Mouse (Mus musculus) R1 (cell line): ENCODE measurements around the gene Akt3.

ENCODE experiments used
- DNase-seq: peaks from one replicate; pipeline ENCODE4 v3.0.0-alpha.2; 2018; ENCODE audit warnings: low read depth, low spot score

The Akt3 gene

GRCm38 (mm10) chr1:177188708-177189107 lies 69.3 kb downstream of the Akt3 start:
- peak; percentile 88 for DNase-seq

- no peak for DNase-seq
These were observed 71.3 kb downstream of the Akt3 start for GRCm38 (mm10) chr1:177186751-177187150.

- DNase-seq, result no peak
These were observed 78.4 kb downstream of the Akt3 start for GRCm38 (mm10) chr1:177179635-177180034.

GRCm38 (mm10) chr1:177175436-177175835 lies 82.6 kb downstream of the Akt3 start:
- no peak for DNase-seq

GRCm38 (mm10) chr1:177171300-177171699 lies 86.7 kb downstream of the Akt3 start:
- no peak for DNase-seq

- DNase-seq, result peak; percentile 27
These were observed 92.2 kb downstream of the Akt3 start for GRCm38 (mm10) chr1:177165789-177166188.

DNA sequence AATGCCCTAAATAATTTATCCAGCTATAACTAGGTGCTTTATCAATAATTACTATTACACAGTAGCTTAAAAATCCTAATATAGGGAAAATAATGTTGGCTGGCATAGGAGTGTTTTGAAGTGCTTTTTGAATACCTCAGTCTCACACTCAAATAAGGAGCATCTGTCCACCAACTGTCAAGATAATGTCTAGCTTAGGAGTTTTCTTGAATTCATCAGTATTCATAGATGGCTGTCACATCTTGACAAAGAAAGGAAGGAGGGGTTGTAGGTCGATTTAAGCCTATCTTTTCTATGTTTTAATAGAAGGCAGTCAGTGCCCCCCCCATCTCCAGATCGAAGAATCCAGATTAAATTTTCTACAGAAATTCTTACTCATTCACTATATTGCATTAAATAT lies 92.7 kb downstream of the Akt3 start:
- DNase-seq, result no peak

GRCm38 (mm10) chr1:177150344-177151021 lies 107.5 kb downstream of the Akt3 start:
- no peak for DNase-seq

DNA sequence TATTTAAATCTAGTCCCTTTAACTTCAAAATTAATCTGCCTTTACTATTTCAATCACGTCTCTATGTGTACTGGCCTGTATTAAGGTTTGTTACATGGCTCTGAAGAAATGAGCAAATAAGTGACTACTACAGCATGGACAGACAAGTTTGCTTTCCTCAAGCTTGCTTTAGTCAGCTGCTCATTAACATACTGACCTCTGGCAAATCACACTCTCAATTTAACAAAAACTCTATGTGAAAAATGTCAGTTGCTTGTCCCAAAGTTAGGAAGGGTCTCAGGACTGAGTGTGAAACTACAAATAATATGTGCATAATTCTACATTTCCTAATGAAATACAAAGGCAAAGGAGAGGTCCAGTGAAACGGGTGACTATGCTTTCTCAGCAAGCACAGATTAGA lies 109.3 kb downstream of the Akt3 start:
- no peak for DNase-seq

DNA sequence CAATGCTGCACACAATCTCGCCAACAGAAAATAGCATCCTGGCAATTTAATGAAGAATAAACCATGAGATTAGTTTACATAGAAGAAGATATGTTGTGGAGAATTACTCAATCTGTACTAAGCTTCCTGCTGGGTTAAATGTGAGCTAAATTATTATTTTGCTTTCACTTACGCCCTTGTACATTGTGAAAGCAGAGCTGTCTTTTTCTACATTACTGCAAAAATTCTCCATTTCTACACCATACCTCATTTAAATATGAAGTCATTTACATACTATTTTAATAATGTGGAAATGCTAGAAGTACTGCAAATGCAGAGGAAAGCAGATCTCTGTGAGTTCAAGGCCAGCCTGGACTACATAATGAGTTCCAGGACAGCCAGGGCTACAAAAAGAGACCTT lies 116.5 kb downstream of the Akt3 start:
- no peak for DNase-seq

- DNase-seq, result no peak
These were observed 118.4 kb downstream of the Akt3 start for GRCm38 (mm10) chr1:177139652-177140051.

DNA sequence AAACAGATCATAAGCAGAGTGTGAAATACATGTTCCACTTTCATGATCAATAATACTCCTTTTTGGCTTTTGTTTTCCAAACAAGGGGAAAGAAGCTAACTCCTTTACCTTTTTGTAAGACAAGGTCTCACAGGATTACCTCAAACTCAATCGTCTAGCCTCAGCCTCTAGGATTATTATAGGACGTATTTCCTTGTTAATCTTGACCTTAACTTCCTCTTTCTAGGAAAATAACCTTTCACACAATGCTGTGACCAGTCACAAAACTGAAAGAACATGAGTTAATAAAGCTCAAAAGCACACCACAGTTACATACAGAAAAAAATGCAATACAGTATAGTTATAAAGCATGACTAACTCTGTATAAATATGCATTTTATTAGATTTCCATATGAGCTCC lies 126.5 kb downstream of the Akt3 start:
- no peak for DNase-seq

- no peak for DNase-seq
These were observed 131.3 kb downstream of the Akt3 start for GRCm38 (mm10) chr1:177126674-177127073.

DNA sequence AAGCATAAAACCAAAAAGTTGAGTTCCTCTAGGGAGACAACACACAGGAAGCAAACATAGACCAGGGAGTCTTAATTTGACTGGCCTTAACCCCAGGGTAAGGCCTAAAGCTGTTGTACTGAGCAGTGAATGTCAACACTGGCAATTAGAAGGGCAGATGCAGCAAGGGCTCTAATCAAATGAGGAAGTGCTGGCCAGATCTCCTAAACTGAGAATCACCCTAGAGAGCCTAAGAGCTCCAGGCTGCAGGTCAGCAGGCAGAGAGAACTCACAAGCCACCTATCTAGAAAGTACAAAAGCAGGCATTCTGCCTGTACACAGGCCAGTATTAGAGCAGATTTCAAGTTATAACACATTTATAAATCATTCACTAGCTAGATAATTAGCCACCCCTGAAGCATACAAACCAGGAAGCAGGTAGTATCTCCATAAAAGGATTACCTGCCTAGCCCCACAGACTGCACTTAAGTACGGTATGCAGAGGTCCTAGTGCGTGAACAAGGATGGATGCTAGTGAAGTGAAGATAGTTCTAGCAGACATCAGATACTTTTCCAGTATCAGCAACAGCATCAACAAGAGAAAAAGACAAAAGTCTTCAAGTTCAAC lies 147.2 kb downstream of the Akt3 start:
- DNase-seq, result no peak

GRCm38 (mm10) chr1:177090465-177090864 lies 167.5 kb downstream of the Akt3 start:
- DNase-seq, result no peak

DNA sequence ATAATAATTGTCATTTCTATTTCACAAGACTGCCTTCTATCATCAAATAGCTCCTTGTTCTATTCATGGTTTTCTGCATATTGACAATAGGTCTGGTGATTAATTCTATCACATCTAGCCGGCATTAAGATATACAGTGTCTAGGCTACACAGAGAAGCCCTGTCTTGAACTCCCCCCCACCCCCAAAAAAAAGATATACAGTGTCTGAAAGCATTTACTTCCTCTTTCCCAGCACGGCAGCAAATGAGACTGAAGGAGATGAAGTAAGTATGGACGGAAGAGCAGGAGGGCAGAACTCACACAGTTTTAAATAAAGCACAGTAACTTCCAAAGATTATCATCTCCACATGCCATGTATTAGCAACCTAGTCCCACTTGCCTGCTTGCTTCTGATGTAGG lies 168.5 kb downstream of the Akt3 start:
- DNase-seq, result no peak

GRCm38 (mm10) chr1:177089048-177089447 lies 169.0 kb downstream of the Akt3 start:
- DNase-seq, result no peak

GRCm38 (mm10) chr1:177081957-177082645 lies 175.9 kb downstream of the Akt3 start:
- DNase-seq, result no peak

DNA sequence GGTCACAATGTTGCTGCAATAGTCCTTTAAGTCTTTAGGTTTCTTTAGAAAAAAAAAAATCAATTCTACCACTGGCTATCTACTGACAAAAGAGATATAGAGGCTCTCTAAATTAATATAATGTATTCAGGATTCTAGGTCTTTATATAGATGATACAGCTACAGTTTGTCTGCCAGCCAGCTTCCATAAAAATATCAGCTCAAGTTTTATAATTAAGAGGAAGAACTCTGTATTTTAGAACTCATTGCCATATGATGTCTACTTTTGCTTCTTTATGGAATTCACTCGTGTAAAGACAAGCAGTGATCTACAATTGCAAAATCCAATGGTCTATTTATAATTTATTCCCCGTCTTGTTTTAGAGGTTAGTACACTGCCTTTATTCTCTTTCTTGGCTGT lies 188.8 kb downstream of the Akt3 start:
- DNase-seq, result no peak

GRCm38 (mm10) chr1:177067123-177067646 lies 190.8 kb downstream of the Akt3 start:
- DNase-seq, result no peak

DNA sequence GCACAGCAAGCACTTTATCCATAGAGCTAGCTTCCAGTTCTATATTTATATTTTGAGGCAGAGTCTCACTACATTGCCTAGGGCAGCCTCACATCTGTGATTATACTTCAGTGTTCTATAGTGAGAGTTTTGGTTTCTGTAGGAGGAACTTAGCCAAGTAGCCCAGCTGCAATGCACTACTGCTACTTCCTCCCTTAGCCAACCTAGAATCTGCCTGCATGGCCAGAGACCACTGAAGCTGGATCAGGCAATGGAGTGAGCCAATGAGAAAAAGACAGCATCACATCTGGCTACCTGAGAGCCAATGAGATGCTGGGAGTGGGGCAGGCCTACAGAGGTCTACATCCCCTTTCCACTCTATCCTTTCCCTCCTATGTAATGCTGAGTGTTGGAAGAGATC lies 192.3 kb downstream of the Akt3 start:
- DNase-seq, result no peak

GRCm38 (mm10) chr1:177061761-177062160 lies 196.2 kb downstream of the Akt3 start:
- DNase-seq, result no peak

DNA sequence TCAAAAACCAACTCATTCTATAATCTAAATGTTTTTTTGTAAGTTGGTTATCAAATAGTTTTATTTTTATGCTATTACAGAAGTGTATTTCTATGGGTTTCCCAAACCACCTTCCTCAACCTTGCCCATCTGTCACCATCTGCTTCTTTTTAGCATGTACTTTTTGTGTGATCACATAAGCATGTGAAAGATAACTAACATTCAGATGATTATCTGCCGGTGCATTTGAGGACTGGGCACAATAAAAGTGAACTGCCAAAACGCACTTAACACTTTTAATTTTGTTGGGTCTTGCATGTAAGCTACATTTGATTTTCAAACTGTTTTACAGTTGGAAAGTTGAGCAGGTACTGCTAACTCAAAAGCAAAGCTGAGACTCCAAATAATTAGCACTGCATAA lies 203.1 kb downstream of the Akt3 start:
- DNase-seq, result no peak
